Mouse (Mus musculus): ENCODE results near the gene Btbd17.

DNA sequence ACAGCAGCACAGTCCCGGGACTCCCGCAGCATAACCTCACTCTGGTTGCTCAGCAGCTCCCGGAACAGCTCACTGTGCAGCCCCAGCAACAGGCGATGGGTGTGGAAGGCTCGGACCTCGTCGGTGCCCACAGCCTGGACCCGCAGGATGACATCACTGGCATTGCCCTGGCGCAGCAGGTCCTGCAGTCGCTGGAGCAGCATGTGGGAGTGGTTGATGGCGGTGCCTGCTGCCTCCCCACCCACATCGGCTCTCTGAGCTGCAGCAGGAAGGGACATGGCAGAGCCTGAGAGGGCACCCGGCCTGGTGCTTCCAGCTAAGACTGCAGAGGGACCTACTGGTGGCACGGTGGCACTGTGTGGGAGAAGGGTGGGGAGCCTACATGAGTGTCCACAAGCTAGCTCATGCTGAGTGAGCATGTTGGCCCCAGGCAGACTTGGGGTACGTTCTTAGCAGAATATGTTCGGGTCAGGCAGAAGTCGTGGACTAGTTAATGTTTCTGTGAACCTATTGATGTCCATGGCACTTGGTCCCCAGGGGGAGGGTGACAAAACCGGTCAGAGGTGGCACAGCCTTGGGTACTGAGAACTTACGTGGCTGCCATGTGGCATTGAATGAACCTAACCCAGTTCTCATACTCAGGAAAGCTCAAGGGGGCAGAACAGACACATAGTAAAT is 1.7 kb downstream of the Btbd17 start:
- TF ChIP-seq CTCF (IDR thresholded peaks at IDR 0.05; ENCODE audit: control insufficient read depth, insufficient read depth, insufficient read length) (no peak), MYOD1 (IDR thresholded peaks at IDR 0.05; ENCODE audit: control insufficient read depth, insufficient read length, low read depth) (peak; percentile 21), MAX (IDR thresholded peaks at IDR 0.05) (peak; percentile 69), CEBPB (IDR thresholded peaks at IDR 0.05; ENCODE audit: low read depth) (no peak), USF1 (IDR thresholded peaks at IDR 0.05; ENCODE audit: low read depth) (no peak), FOSL1 (IDR thresholded peaks at IDR 0.05; ENCODE audit: insufficient read depth, low read length, poor library complexity, severe bottlenecking) (no peak), MYOG (IDR thresholded peaks at IDR 0.05; ENCODE audit: control insufficient read depth, extremely low read depth, insufficient read length) (no peak)
